Mouse (Mus musculus) lung, adult 2 months (tissue): ENCODE results near the gene Ep400.

Experiments
- CTCF ChIP-seq: fragments of 200-500 bp; IDR thresholded peaks from 2 replicates; pipeline ENCODE4 v1.5.1; 2011; ENCODE audit warnings: mild to moderate bottlenecking, low read length, control low read depth; ENCODE audit not compliant: insufficient read depth
- POLR2A ChIP-seq: fragments of 200-500 bp; IDR thresholded peaks from 2 replicates; pipeline ENCODE4 v1.6.1; 2011; ENCODE audit warnings: low read depth, mild to moderate bottlenecking, control low read depth, low read length, borderline replicate concordance; ENCODE audit errors: extremely low read depth

GRCm38 (mm10) chr5:110808821-110809666 lies 38.5 kb upstream of the Ep400 start:
- TF ChIP-seq CTCF (no peak), POLR2A (no peak)
